Mouse (Mus musculus) megakaryocyte, embryonic 14.5 days (primary cell): ENCODE data around the gene Zfand6. TPM values are rescaled to one million over a fixed set of nuclear protein-coding genes. Genes with fewer than 3 reads are reported as not detected.
A peak's percentile ranks its signal among the peaks of the same experiment; 100 is the strongest.

Experiments
- H3K27me3 ChIP-seq: replicated peaks from 2 replicates; pipeline ENCODE3; 2012; ENCODE audit warnings: inconsistent platforms
- H3K36me3 ChIP-seq: replicated peaks from 2 replicates; pipeline ENCODE3; 2012; ENCODE audit warnings: low read length, inconsistent platforms, mixed read lengths
- H3K4me1 ChIP-seq: 2 replicates; pipeline ENCODE4 v1.6.1; 2012; ENCODE audit warnings: inconsistent platforms
- H3K4me3 ChIP-seq: replicated peaks from 2 replicates; pipeline ENCODE3; 2012; ENCODE audit warnings: moderate library complexity, mild to moderate bottlenecking, inconsistent platforms
- H3K9me3 ChIP-seq: 2 replicates; pipeline ENCODE4 v1.6.1; 2012; ENCODE audit warnings: inconsistent platforms
- FLI1 ChIP-seq: IDR thresholded peaks from 2 replicates; pipeline ENCODE4 v1.6.1; 2012; ENCODE audit warnings: low read length, inconsistent platforms, mixed read lengths
- GATA1 ChIP-seq: IDR thresholded peaks from 3 replicates; pipeline ENCODE4 v1.6.1; 2012; ENCODE audit warnings: mixed read lengths, low read length, inconsistent platforms, borderline replicate concordance
- polyA plus RNA-seq: library from polyadenylated mRNA; stranded (reverse); fragments of >175 nt; gene quantifications from 2 replicates; pipeline ENCODE4 v1.2.3, GENCODE M21; 2012; ENCODE audit warnings: low replicate concordance; ENCODE audit not compliant: insufficient read depth

The Zfand6 gene
- 0.75 and 9.0 TPM in 2 replicates for polyA plus RNA-seq

DNA sequence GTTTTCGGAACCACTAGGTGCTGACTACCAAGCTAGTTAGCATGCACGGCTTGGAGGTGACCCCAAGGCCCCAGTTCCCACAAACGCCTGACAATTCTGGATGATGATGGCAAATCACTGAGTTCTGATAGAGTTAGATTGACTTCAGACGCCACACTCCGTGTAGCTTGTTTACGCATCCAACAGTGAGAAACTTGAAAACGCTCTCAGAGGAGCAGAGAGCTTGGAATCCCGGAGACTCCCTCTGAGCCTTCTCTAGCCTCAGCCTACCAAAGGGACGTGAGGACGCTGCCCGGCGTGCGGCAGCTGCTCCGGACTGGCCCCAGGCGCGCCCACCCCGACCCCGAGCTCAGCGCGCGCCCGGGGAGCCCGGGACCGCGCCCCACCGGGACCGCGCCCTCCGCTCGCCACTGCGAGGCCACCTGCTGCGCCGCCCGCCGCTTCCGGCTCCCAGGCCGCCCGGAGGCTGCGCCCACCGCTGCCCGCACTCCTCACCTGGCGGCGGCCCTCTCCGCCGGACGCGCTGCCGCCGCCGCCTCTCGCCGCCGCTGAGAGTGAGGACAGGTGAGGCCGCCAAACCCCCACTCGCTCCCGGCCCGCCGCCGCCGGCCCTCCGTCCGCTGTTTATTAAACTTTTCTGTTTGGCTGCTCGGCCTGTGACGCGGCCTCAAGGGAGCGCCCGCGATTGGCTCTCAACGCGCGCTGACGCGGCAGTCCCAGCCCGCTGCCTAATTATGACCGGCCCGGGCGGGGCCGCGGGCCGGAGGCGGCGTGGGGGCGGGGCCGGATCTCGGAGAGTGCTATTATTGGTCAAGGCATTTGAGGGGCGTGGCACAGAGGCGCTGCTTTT, at the start of gene Zfand6:
Gene Zfand6, minus strand, starts transcription at position 709 of the 850 bp plus-strand sequence.
- Histone ChIP-seq H3K4me3 (peak within 1 kb of the TSS; percentile 94), H3K27me3 (no peaks in the 10 kb centered on the region), H3K36me3 (no peaks in the 10 kb centered on the region), H3K9me3 (no peaks in the 10 kb centered on the region), H3K4me1 (peaks cover 38% of the 10 kb centered on the region)
- TF ChIP-seq GATA1 = no peak
- TF ChIP-seq FLI1 = no peak

- no peak for TF ChIP-seq GATA1
- TF ChIP-seq FLI1 = no peak
- Histone ChIP-seq H3K9me3 (no peaks in the 10 kb centered on the region), H3K36me3 (no peaks in the 10 kb centered on the region), H3K4me3 (no peak overlapping the region), H3K4me1 (peaks cover 4% of the 10 kb centered on the region), H3K27me3 (peaks cover 3% of the 10 kb centered on the region)
Observed at GRCm38 (mm10) chr7:84736803-84737202, 47.0 kb upstream of the Zfand6 start.

DNA sequence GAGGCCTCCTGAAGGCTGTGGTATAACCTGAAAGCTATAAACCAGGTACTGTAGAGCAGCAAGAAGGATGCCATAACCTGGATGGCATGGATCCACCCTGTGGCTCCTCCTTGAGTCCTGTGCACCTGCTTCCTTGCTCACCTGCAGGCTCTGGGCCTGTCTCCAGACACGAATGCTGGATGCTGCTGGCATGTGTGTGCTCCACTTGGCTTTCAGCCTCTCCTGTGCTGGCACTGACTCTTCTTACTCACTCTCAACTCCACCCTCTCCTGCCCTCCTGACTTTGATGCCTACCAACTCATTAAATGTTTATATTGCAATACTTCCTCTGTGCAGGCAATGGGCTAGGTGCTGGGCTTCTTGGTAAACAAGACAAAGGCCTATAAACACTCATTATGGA, 43.3 kb upstream of the Zfand6 start:
- no peaks in the 10 kb centered on the region for H3K36me3 ChIP-seq
- H3K4me3 ChIP-seq = no peak overlapping the region
- peaks cover 8% of the 10 kb centered on the region for H3K27me3 ChIP-seq
- no peak for TF ChIP-seq FLI1
- no peak for TF ChIP-seq GATA1
- no peaks in the 10 kb centered on the region for H3K9me3 ChIP-seq
- no peaks in the 10 kb centered on the region; the same call in 1 of the 2 replicates for H3K4me1 ChIP-seq

DNA sequence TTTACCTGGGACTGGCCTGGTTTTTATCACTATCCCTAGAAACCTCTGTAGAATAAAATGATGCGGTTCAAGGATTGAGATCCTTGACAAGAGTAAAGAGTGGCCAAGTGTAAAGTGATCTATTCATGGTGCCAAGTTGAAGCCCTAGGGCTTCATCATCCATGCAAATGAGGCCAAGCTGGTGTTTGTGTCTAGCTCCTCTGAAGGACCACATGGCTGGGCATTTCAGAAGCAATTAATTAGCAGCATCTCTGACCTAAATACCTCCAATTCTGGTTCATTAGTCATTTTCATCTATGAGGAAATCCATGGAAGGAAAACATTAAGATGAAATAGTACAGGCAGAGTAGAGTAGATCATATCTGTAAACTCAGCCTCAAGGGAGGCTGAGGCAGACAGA, 42.3 kb upstream of the Zfand6 start:
- H3K4me3 ChIP-seq = no peak overlapping the region
- H3K27me3 ChIP-seq = peaks cover 8% of the 10 kb centered on the region
- no peak for TF ChIP-seq FLI1
- TF ChIP-seq GATA1 = no peak
- H3K36me3 ChIP-seq = no peaks in the 10 kb centered on the region
- H3K4me1 ChIP-seq = no peaks in the 10 kb centered on the region; the same call in 1 of the 2 replicates
- H3K9me3 ChIP-seq = no peaks in the 10 kb centered on the region

DNA sequence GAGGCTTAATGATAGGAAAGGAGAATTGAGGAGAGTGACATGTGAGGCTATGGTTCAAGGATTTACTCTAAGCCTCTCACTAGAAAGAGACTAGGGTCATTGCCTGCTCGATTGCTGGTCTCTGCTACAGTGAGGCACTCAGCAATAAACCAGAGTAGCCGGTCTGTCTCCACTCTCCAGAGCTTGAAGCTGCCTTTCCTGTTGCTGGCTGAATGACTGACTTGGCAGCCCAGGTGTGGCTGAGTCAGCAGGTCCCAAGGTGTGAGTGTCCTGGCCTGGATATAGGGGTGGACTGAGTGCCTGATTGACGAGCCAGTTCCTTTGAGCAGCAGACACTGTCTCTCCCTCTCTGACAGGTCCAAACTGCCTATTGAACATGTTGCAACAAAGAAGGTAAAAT, 41.3 kb upstream of the Zfand6 start:
- H3K4me1 ChIP-seq = no peaks in the 10 kb centered on the region; the same call in 1 of the 2 replicates
- H3K9me3 ChIP-seq = no peaks in the 10 kb centered on the region
- H3K4me3 ChIP-seq = no peak overlapping the region
- H3K27me3 ChIP-seq = peaks cover 8% of the 10 kb centered on the region
- no peak for TF ChIP-seq GATA1
- no peak for TF ChIP-seq FLI1
- no peaks in the 10 kb centered on the region for H3K36me3 ChIP-seq

DNA sequence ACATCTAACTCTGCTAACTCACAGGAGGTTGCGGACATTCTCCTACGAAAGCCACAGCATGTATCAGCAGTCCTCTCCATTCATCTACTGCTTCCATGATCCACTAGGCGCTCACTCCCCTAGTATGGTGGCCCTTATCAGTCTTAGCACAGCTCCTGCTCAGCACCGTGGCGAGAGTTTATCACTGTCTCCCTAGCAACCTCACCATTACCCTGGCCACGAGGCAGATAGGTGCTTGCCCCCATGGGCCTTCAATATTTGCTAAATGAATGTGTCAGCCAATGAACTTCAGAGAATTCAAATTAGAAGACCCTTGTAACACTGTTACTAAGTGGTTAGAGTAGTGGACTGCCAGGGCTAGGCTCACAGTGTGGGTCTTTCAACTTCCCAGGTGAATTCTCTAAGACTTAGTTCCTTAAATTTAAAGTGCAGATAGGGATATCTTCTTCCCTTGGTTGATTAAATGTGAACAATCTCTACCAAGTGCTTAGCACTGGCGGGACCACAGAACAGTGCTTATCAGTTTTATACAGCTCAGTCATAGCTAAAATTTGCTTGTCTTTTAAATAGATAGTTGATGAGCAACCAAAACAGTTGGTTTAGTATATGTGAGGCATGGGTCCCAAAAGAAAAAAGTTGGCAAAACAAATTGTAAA, 33.2 kb upstream of the Zfand6 start:
- Histone ChIP-seq H3K4me3 (peak overlapping the region; percentile 68), H3K4me1 (peaks cover 14% of the 10 kb centered on the region), H3K9me3 (no peaks in the 10 kb centered on the region), H3K27me3 (no peaks in the 10 kb centered on the region), H3K36me3 (no peaks in the 10 kb centered on the region)
- no peak for TF ChIP-seq FLI1
- TF ChIP-seq GATA1 = no peak

GRCm38 (mm10) chr7:84710287-84710958, 20.7 kb upstream of the Zfand6 start:
- Histone ChIP-seq H3K4me3 (no peak overlapping the region), H3K36me3 (no peaks in the 10 kb centered on the region), H3K4me1 (peaks cover 14% of the 10 kb centered on the region; the same call in 1 of the 2 replicates), H3K27me3 (no peaks in the 10 kb centered on the region), H3K9me3 (no peaks in the 10 kb centered on the region)
- TF ChIP-seq GATA1 = no peak
- TF ChIP-seq FLI1 = no peak

DNA sequence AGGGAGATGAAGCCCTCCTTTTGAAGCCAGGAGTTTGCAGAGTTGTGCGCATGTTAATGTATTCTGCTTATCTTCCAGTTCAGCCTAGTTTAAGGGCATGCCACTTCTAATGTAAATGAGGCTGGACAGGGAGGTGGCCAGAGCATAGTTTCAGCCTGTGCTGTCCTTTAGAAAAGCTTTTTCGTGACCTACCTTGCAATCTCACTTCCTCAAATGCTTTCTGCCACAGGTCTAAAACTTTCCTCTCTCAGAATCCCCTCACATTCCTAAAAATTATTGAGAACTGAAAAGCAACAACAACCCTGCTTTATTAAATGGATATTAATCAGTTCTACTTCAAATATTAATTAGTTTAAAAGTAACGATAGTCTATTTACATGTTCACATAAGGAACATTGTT, 17.1 kb upstream of the Zfand6 start:
- Histone ChIP-seq H3K4me3 (no peak overlapping the region), H3K27me3 (no peaks in the 10 kb centered on the region), H3K4me1 (peaks cover 14% of the 10 kb centered on the region; the same call in 1 of the 2 replicates), H3K36me3 (no peaks in the 10 kb centered on the region), H3K9me3 (no peaks in the 10 kb centered on the region)
- no peak for TF ChIP-seq FLI1
- no peak for TF ChIP-seq GATA1

DNA sequence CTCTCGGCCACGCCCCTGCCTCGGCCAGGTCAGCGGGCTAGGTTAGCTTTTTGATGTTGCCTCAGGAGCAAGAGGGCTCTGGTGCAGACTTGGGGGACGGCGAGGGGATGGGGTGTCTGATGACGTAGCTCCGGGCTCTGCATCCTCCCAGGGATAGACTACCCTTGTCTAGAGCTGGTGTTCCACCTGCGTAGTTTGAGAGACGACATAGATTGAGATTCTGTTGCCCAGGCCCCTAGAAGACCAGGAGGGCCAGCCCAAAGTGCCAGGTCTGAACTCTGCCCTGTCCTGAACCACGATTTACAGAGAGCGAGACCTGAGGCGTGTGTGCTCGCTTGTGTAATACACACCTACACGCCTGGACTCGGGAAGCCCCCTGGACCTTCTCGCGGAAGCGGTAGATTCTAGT, 346 bp upstream of the Zfand6 start:
- H3K4me1 ChIP-seq = peaks cover 32% of the 10 kb centered on the region
- no peaks in the 10 kb centered on the region for H3K9me3 ChIP-seq
- H3K4me3 ChIP-seq = peak overlapping the region; percentile 94
- H3K36me3 ChIP-seq = no peaks in the 10 kb centered on the region
- H3K27me3 ChIP-seq = no peaks in the 10 kb centered on the region
- no peak for TF ChIP-seq FLI1
- TF ChIP-seq GATA1 = no peak
